Mouse (Mus musculus): ENCODE measurements at regions not wholly inside any gene's neighbourhood (a gene's known extent, or its start where the extent isn't known, plus 50 kb on each side); places are given as distances from the start of the nearest gene placed in this dataset.

- TF ChIP-seq EP300 (IDR thresholded peaks at IDR 0.05; ENCODE audit: insufficient read depth, low read depth, low read length) = no peak
- TF ChIP-seq POLR2A (IDR thresholded peaks at IDR 0.05; ENCODE audit: insufficient read depth, low read length) = no peak
- TF ChIP-seq CTCF (IDR thresholded peaks at IDR 0.05; ENCODE audit: low read depth, low read length) = no peak
Measured at GRCm38 (mm10) chr14:109760892-109761291, 846.9 kb upstream of the Slitrk1 start.

Data from ES-Bruce4 (cell line).